Mouse (Mus musculus) olfactory bulb, adult 2 months (tissue): ENCODE data around the gene Robo2.

Experiments used
- CTCF ChIP-seq: fragments of 200-500 bp; IDR thresholded peaks from 2 replicates; pipeline ENCODE4 v1.5.1; 2012; ENCODE audit warnings: low read depth, mild to moderate bottlenecking, low read length, moderate library complexity; ENCODE audit not compliant: insufficient read depth
- POLR2A ChIP-seq: fragments of 200-500 bp; IDR thresholded peaks from 2 replicates; pipeline ENCODE4 v1.6.1; 2012; ENCODE audit warnings: mild to moderate bottlenecking, low read depth, low read length, moderate library complexity; ENCODE audit not compliant: insufficient read depth

DNA sequence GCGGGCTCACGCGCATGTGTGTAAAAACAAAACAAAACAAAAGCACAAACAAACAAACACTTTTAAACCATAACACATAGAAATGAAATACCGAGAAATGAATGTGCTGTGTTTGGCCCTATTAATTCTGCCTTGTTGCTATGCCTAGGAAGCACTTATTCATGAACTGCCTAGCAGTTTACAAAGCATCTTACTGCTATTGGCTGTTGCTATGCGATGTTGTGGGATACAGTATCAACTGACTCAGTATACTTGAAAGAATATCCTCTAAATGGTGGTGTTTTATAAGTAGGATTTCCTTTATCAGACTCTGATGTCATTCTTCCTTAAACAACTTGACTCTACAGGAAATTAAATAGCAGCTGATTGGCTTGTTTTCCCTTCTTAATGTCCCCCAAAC lies 339.0 kb downstream of the Robo2 start:
- no peak for TF ChIP-seq POLR2A
- no peak for TF ChIP-seq CTCF
